Mouse (Mus musculus) liver, postnatal 0 days (tissue): Measurements from ENCODE around the gene Lyl1. TPM values are rescaled to one million over a fixed set of nuclear protein-coding genes. Genes with fewer than 3 reads are reported as not detected.

ENCODE experiments used
- ATAC-seq: fragments of 200-750 bp; cut with Nextera tagmentation; 2 replicates; pipeline ENCODE4 v1.8.0; 2017; ENCODE audit warnings: mild to moderate bottlenecking, moderate library complexity
- DNase-seq: peaks from one replicate; pipeline ENCODE4 v3.0.0-alpha.2; 2016
- H3K27ac ChIP-seq: fragments of 300-500 bp; sonication (generic); 2 replicates; pipeline ENCODE4 v1.5.1; 2014; ENCODE audit warnings: antibody characterized with exemption, moderate library complexity, mild to moderate bottlenecking, low read depth
- H3K27me3 ChIP-seq: fragments of 300-500 bp; sonication (generic); 2 replicates; pipeline ENCODE4 v1.6.1; 2014; ENCODE audit warnings: low read length, control low read depth, mixed read lengths; ENCODE audit not compliant: insufficient read depth
- H3K36me3 ChIP-seq: fragments of 300-500 bp; sonication (generic); replicated peaks from 2 replicates; pipeline ENCODE4 v1.6.1; 2014; ENCODE audit warnings: mild to moderate bottlenecking, control low read depth, low read length, moderate library complexity, mixed read lengths; ENCODE audit not compliant: insufficient read depth
- H3K4me1 ChIP-seq: fragments of 300-500 bp; sonication (generic); 2 replicates; pipeline ENCODE4 v1.6.1; 2014; ENCODE audit warnings: antibody characterized with exemption, mild to moderate bottlenecking, control low read depth; ENCODE audit not compliant: insufficient read depth
- H3K4me2 ChIP-seq: fragments of 300-500 bp; sonication (generic); 2 replicates; pipeline ENCODE4 v1.6.1; 2014; ENCODE audit warnings: low read depth, mild to moderate bottlenecking, low read length, moderate library complexity, mixed read lengths
- H3K4me3 ChIP-seq: fragments of 300-500 bp; sonication (generic); 2 replicates; pipeline ENCODE4 v1.5.1; 2014; ENCODE audit warnings: low read depth, low read length
- H3K9ac ChIP-seq: fragments of 300-500 bp; sonication (generic); replicated peaks from 2 replicates; pipeline ENCODE4 v1.6.1; 2014; ENCODE audit warnings: mild to moderate bottlenecking, moderate library complexity
- H3K9me3 ChIP-seq: fragments of 300-500 bp; sonication (generic); 2 replicates; pipeline ENCODE4 v1.6.1; 2016; ENCODE audit warnings: mild to moderate bottlenecking, control low read depth, low read length, mixed read lengths
- CTCF ChIP-seq: sonication (generic); IDR thresholded peaks from 2 replicates; pipeline ENCODE4 v1.5.1; 2016; ENCODE audit warnings: antibody characterized with exemption, low read depth
- EP300 ChIP-seq: IDR thresholded peaks from 2 replicates; pipeline ENCODE4 v1.6.1; 2016; ENCODE audit warnings: antibody characterized with exemption, low read depth, mild to moderate bottlenecking
- WGBS: fragments of 180-500 bp; shearing (Covaris S2); extraction: QIAGEN DNeasy Blood & Tissue Kit; methylation state at CpG from one replicate; pipeline ENCODE4 v1.1.7; 2014; ENCODE audit not compliant: insufficient replicate concordance; 5-methylcytosine and 5-hydroxymethylcytosine counted together
- polyA plus RNA-seq: library from polyadenylated mRNA; unstranded; fragments of >200 nt; fragmentation: Nextera tagmentation; extraction: Ambion mirVana; gene quantifications from 2 replicates; pipeline ENCODE4 v1.2.1, GENCODE M21; 2015

The Lyl1 gene
- polyA plus RNA-seq, result 24.6 and 25.7 TPM in 2 replicates

DNA sequence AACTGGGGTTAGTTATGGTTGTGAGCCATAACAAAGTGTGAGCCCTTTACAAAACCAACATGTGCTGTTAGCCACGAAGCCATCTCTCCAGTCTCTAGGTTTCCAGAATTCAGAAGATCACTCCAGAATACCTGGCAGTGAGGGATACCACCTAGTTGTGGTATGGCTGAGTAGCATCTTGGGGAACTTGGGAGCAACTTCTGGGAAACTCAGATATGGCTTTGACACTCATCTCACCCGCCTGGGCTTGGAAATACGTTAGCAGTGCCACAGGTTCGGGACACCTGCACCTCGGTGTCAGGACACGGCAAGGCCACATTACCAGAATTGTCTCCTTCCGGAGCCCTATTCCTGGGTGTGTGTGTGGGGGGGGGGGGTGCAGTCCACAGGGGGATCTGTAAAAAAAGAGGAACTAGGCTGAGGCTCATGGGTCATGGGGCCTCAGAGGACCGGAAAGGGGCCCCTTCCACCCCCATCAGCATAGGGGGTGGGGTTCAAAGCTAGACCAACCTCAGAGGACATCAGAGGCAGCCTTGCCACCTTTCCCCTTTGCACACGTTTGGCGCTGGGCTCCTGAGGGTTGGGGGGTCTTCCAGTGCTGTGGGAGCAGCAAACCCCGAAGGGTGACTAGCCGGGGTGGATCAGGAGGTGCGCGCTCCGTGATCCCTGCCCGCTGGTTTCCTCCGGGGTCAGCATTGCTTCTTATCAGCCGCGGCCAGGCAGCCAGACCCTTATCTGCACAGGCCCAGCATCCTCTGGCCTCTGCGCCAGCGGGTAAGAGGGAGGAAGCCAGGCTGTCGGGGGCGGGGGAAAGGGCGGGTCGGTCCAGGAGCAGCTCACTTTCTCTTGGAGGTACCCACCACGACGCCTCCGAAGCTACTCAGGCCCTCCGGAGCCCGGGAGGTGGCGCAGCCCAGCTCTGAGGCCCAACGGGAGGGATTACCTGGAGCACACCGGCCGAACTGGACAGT is at the start of gene Lyl1:
Lyl1 (plus strand) TSS at position 517 of the 971 bp plus-strand sequence.
- Histone ChIP-seq H3K4me3 (peak within 1 kb of the TSS; percentile 66), H3K4me1 (peaks cover 56% of the 10 kb centered on the region), H3K36me3 (peaks cover 44% of the 10 kb centered on the region), H3K4me2 (peak within 1 kb of the TSS; percentile 84), H3K27ac (peak within 1 kb of the TSS; percentile 95), H3K9ac (peak within 1 kb of the TSS; percentile 77), H3K9me3 (no peaks in the 10 kb centered on the region), H3K27me3 (no peaks in the 10 kb centered on the region)
- TF ChIP-seq CTCF (peak; percentile 67), EP300 (peak; percentile 99)
- DNase-seq (peak; percentile 97), ATAC-seq (peak; percentile 84)
- WGBS, result 4% methylated on average over 34 of the region's 34 CpGs

- no peak overlapping the region; the same call in 1 of the 2 replicates for H3K27ac ChIP-seq
- WGBS, result 71% methylated on average over 9 of the region's 9 CpGs
Measured at GRCm38 (mm10) chr8:84653092-84653631, 48.1 kb upstream of the Lyl1 start.

GRCm38 (mm10) chr8:84654597-84654996 is 46.7 kb upstream of the Lyl1 start:
- TF ChIP-seq EP300 (no peak), CTCF (peak; percentile 55)
- no peak for ATAC-seq
- no peak overlapping the region for H3K9ac ChIP-seq
- no peaks in the 10 kb centered on the region for H3K9me3 ChIP-seq
- no peaks in the 10 kb centered on the region for H3K27me3 ChIP-seq
- H3K4me1 ChIP-seq, result peaks cover 49% of the 10 kb centered on the region
- no peak overlapping the region for H3K4me2 ChIP-seq
- no peaks in the 10 kb centered on the region for H3K36me3 ChIP-seq
- 49% methylated on average over 4 of the region's 4 CpGs for WGBS
- H3K27ac ChIP-seq, result 0 out of 2 replicates have a peak overlapping the region, but pooled peaks have one; percentile 46
- H3K4me3 ChIP-seq, result no peak overlapping the region
- no peak for DNase-seq

More at GRCm38 (mm10) chr8:84653092-84653631, 48.1 kb upstream of the Lyl1 start:
- TF ChIP-seq EP300 (no peak), CTCF (no peak)
- no peak for ATAC-seq
- Histone ChIP-seq H3K27me3 (no peaks in the 10 kb centered on the region), H3K4me3 (no peak overlapping the region), H3K4me2 (no peak overlapping the region), H3K4me1 (peaks cover 37% of the 10 kb centered on the region), H3K9ac (no peak overlapping the region), H3K9me3 (no peaks in the 10 kb centered on the region), H3K36me3 (no peaks in the 10 kb centered on the region)
- peak; percentile 9 for DNase-seq

GRCm38 (mm10) chr8:84655336-84656190 is 45.7 kb upstream of the Lyl1 start:
- no peak for TF ChIP-seq EP300
- TF ChIP-seq CTCF, result no peak
- Histone ChIP-seq H3K27me3 (no peaks in the 10 kb centered on the region), H3K36me3 (no peaks in the 10 kb centered on the region), H3K9ac (peak overlapping the region; percentile 71), H3K4me3 (peak overlapping the region; percentile 40), H3K4me2 (peak overlapping the region; percentile 75), H3K9me3 (no peaks in the 10 kb centered on the region), H3K4me1 (peaks cover 53% of the 10 kb centered on the region), H3K27ac (peak overlapping the region; percentile 67)
- ATAC-seq (no peak; the same call in 1 of the 2 replicates), DNase-seq (no peak)
- WGBS, result 12% methylated on average over 15 of the region's 15 CpGs

- Histone ChIP-seq H3K4me2 (peak overlapping the region; percentile 75), H3K9ac (peak overlapping the region; percentile 71), H3K9me3 (no peaks in the 10 kb centered on the region), H3K27me3 (no peaks in the 10 kb centered on the region), H3K27ac (peak overlapping the region; percentile 67), H3K4me1 (peaks cover 53% of the 10 kb centered on the region), H3K4me3 (peak overlapping the region; percentile 40), H3K36me3 (no peaks in the 10 kb centered on the region)
- no peak for DNase-seq
- TF ChIP-seq CTCF (no peak), EP300 (no peak)
- WGBS, result 9% methylated on average over 10 of the region's 10 CpGs
- ATAC-seq, result no peak
Measured at GRCm38 (mm10) chr8:84656191-84656525, 45.1 kb upstream of the Lyl1 start.

GRCm38 (mm10) chr8:84656641-84657126 is 44.6 kb upstream of the Lyl1 start:
- Histone ChIP-seq H3K4me3 (peak overlapping the region; percentile 40), H3K9me3 (no peaks in the 10 kb centered on the region), H3K9ac (peak overlapping the region; percentile 71), H3K27me3 (no peaks in the 10 kb centered on the region), H3K4me2 (peak overlapping the region; percentile 75), H3K27ac (peak overlapping the region; percentile 67), H3K36me3 (no peaks in the 10 kb centered on the region), H3K4me1 (peaks cover 50% of the 10 kb centered on the region)
- under 1% methylated on average over 23 of the region's 23 CpGs for WGBS
- TF ChIP-seq CTCF, result no peak
- peak; percentile 26 for ATAC-seq
- DNase-seq, result peak; percentile 77
